Mouse (Mus musculus): ENCODE measurements around the gene Ablim1. TPM values are rescaled to one million over a fixed set of nuclear protein-coding genes. Genes with fewer than 3 reads are reported as not detected.

Gene Ablim1
- total and polyA plus RNA-seq, 2 experiments from 2014 or later, result 44.7 to 71.7 TPM

GRCm38 (mm10) chr19:57344678-57345077, 30.0 kb upstream of the Ablim1 start:
- Histone ChIP-seq H3K27me3 (ENCODE audit: insufficient read depth, low read length) (no peaks in the 10 kb centered on the region), H3K4me3 (ENCODE audit: low read length) (no peak overlapping the region), H3K9me3 (ENCODE audit: low read length) (no peaks in the 10 kb centered on the region), H3K27ac (no peak overlapping the region), H3K4me2 (ENCODE audit: low read depth, low read length) (no peak overlapping the region), H3K9ac (replicated peaks; ENCODE audit: low read length) (no peak overlapping the region), H3K36me3 (ENCODE audit: insufficient read depth, low read length) (no peaks in the 10 kb centered on the region), H3K4me1 (ENCODE audit: insufficient read depth, low read length) (no peaks in the 10 kb centered on the region)
- 92% methylated on average over 1 of the region's 1 CpGs for WGBS
- TF ChIP-seq CTCF (IDR thresholded peaks at IDR 0.05; ENCODE audit: low read depth), result no peak
- no peak for DNase-seq (ENCODE audit: low spot score)
- ATAC-seq, result no peak

- H3K4me1 ChIP-seq (ENCODE audit: insufficient read depth, low read length), result no peaks in the 10 kb centered on the region
- DNase-seq (ENCODE audit: low spot score) (no peak), ATAC-seq (no peak)
- H3K9me3 ChIP-seq (ENCODE audit: low read length), result no peaks in the 10 kb centered on the region
- H3K9ac ChIP-seq (replicated peaks; ENCODE audit: low read length), result no peak overlapping the region
- no peak overlapping the region for H3K27ac ChIP-seq
- TF ChIP-seq CTCF (IDR thresholded peaks at IDR 0.05; ENCODE audit: low read depth), result no peak
- no peak overlapping the region for H3K4me2 ChIP-seq (ENCODE audit: low read depth, low read length)
- no peak overlapping the region for H3K4me3 ChIP-seq (ENCODE audit: low read length)
- no peaks in the 10 kb centered on the region for H3K36me3 ChIP-seq (ENCODE audit: insufficient read depth, low read length)
- WGBS, result 87% methylated on average over 5 of the region's 5 CpGs
- H3K27me3 ChIP-seq (ENCODE audit: insufficient read depth, low read length), result no peaks in the 10 kb centered on the region
Measured at GRCm38 (mm10) chr19:57343860-57344259, 29.1 kb upstream of the Ablim1 start.

GRCm38 (mm10) chr19:57340900-57341742, 26.4 kb upstream of the Ablim1 start:
- Histone ChIP-seq H3K9ac (replicated peaks; ENCODE audit: low read length) (no peak overlapping the region), H3K9me3 (ENCODE audit: low read length) (no peaks in the 10 kb centered on the region), H3K27me3 (ENCODE audit: insufficient read depth, low read length) (no peaks in the 10 kb centered on the region), H3K4me2 (ENCODE audit: low read depth, low read length) (no peak overlapping the region), H3K36me3 (ENCODE audit: insufficient read depth, low read length) (no peaks in the 10 kb centered on the region), H3K4me1 (ENCODE audit: insufficient read depth, low read length) (no peaks in the 10 kb centered on the region), H3K4me3 (ENCODE audit: low read length) (no peak overlapping the region), H3K27ac (no peak overlapping the region)
- WGBS, result 78% methylated on average over 8 of the region's 8 CpGs
- no peak for TF ChIP-seq CTCF (IDR thresholded peaks at IDR 0.05; ENCODE audit: low read depth)
- DNase-seq (ENCODE audit: low spot score), result no peak
- no peak for ATAC-seq

- no peak for DNase-seq (ENCODE audit: low spot score)
- TF ChIP-seq CTCF (IDR thresholded peaks at IDR 0.05; ENCODE audit: low read depth), result no peak
Measured at GRCm38 (mm10) chr19:57339281-57339864, 24.7 kb upstream of the Ablim1 start.

GRCm38 (mm10) chr19:57335135-57335534, 20.4 kb upstream of the Ablim1 start:
- Histone ChIP-seq H3K27me3 (ENCODE audit: insufficient read depth, low read length) (no peaks in the 10 kb centered on the region), H3K9me3 (ENCODE audit: low read length) (no peaks in the 10 kb centered on the region), H3K4me1 (ENCODE audit: insufficient read depth, low read length) (no peaks in the 10 kb centered on the region), H3K4me2 (ENCODE audit: low read depth, low read length) (no peak overlapping the region), H3K9ac (replicated peaks; ENCODE audit: low read length) (no peak overlapping the region), H3K36me3 (ENCODE audit: insufficient read depth, low read length) (no peaks in the 10 kb centered on the region), H3K27ac (no peak overlapping the region), H3K4me3 (ENCODE audit: low read length) (no peak overlapping the region)
- no peak for DNase-seq (ENCODE audit: low spot score)
- ATAC-seq, result no peak
- no peak for TF ChIP-seq CTCF (IDR thresholded peaks at IDR 0.05; ENCODE audit: low read depth)
- WGBS, result 55% methylated on average over 8 of the region's 8 CpGs

More at GRCm38 (mm10) chr19:57339281-57339864, 24.7 kb upstream of the Ablim1 start:
- H3K4me2 ChIP-seq (ENCODE audit: low read depth, low read length), result no peak overlapping the region
- no peaks in the 10 kb centered on the region for H3K4me1 ChIP-seq (ENCODE audit: insufficient read depth, low read length)
- no peak overlapping the region for H3K27ac ChIP-seq
- no peaks in the 10 kb centered on the region for H3K36me3 ChIP-seq (ENCODE audit: insufficient read depth, low read length)
- WGBS, result 78% methylated on average over 13 of the region's 13 CpGs
- no peak overlapping the region for H3K4me3 ChIP-seq (ENCODE audit: low read length)
- no peaks in the 10 kb centered on the region for H3K9me3 ChIP-seq (ENCODE audit: low read length)
- ATAC-seq, result no peak
- H3K27me3 ChIP-seq (ENCODE audit: insufficient read depth, low read length), result no peaks in the 10 kb centered on the region
- H3K9ac ChIP-seq (replicated peaks; ENCODE audit: low read length), result no peak overlapping the region

GRCm38 (mm10) chr19:57333356-57333755, 18.6 kb upstream of the Ablim1 start:
- Histone ChIP-seq H3K4me2 (ENCODE audit: low read depth, low read length) (no peak overlapping the region), H3K27me3 (ENCODE audit: insufficient read depth, low read length) (no peaks in the 10 kb centered on the region), H3K4me1 (ENCODE audit: insufficient read depth, low read length) (no peaks in the 10 kb centered on the region), H3K9me3 (ENCODE audit: low read length) (no peaks in the 10 kb centered on the region), H3K36me3 (ENCODE audit: insufficient read depth, low read length) (no peaks in the 10 kb centered on the region), H3K9ac (replicated peaks; ENCODE audit: low read length) (no peak overlapping the region), H3K4me3 (ENCODE audit: low read length) (no peak overlapping the region), H3K27ac (no peak overlapping the region)
- TF ChIP-seq CTCF (IDR thresholded peaks at IDR 0.05; ENCODE audit: low read depth), result no peak
- no peak for DNase-seq (ENCODE audit: low spot score)
- 89% methylated on average over 4 of the region's 4 CpGs for WGBS
- ATAC-seq, result no peak

- DNase-seq (ENCODE audit: low spot score), result no peak
- H3K27ac ChIP-seq, result no peak overlapping the region
- no peak overlapping the region for H3K9ac ChIP-seq (replicated peaks; ENCODE audit: low read length)
- no peaks in the 10 kb centered on the region for H3K9me3 ChIP-seq (ENCODE audit: low read length)
- TF ChIP-seq CTCF (IDR thresholded peaks at IDR 0.05; ENCODE audit: low read depth), result no peak
- no peak overlapping the region for H3K4me3 ChIP-seq (ENCODE audit: low read length)
- no peak for ATAC-seq
- WGBS, result 86% methylated on average over 6 of the region's 6 CpGs
- no peaks in the 10 kb centered on the region for H3K36me3 ChIP-seq (ENCODE audit: insufficient read depth, low read length)
- H3K4me1 ChIP-seq (ENCODE audit: insufficient read depth, low read length), result no peaks in the 10 kb centered on the region
- H3K27me3 ChIP-seq (ENCODE audit: insufficient read depth, low read length), result no peaks in the 10 kb centered on the region
- no peak overlapping the region for H3K4me2 ChIP-seq (ENCODE audit: low read depth, low read length)
Measured at GRCm38 (mm10) chr19:57331237-57331636, 16.5 kb upstream of the Ablim1 start.

Data from hindbrain, postnatal 0 days (tissue).